Mouse (Mus musculus) lung, adult 2 months (tissue): ENCODE measurements around the gene Ltbp4. TPM values are rescaled to one million over a fixed set of nuclear protein-coding genes. Genes with fewer than 3 reads are reported as not detected.

Experiments
- DNase-seq: peaks from one replicate; pipeline ENCODE4 v3.0.0; 2022
- H3K4me1 ChIP-seq: fragments of 200-500 bp; 2 replicates; pipeline ENCODE4 v1.6.1; 2011; ENCODE audit warnings: low read length; ENCODE audit not compliant: control insufficient read depth, insufficient read depth
- H3K4me3 ChIP-seq: fragments of 200-500 bp; replicated peaks from 2 replicates; pipeline ENCODE3; 2011; ENCODE audit warnings: low read depth, mild to moderate bottlenecking, control low read depth, low read length; ENCODE audit errors: extremely low read depth
- CTCF ChIP-seq: fragments of 200-500 bp; IDR thresholded peaks from 2 replicates; pipeline ENCODE4 v1.5.1; 2011; ENCODE audit warnings: mild to moderate bottlenecking, low read length, control low read depth; ENCODE audit not compliant: insufficient read depth
- POLR2A ChIP-seq: fragments of 200-500 bp; IDR thresholded peaks from 2 replicates; pipeline ENCODE4 v1.6.1; 2011; ENCODE audit warnings: low read depth, mild to moderate bottlenecking, control low read depth, low read length, borderline replicate concordance; ENCODE audit errors: extremely low read depth
- WGBS: fragments of 180-500 bp; shearing (Covaris S2); methylation state at CpG from one replicate; pipeline ENCODE4 v1.1.7; 2018; 5-methylcytosine and 5-hydroxymethylcytosine counted together
- polyA plus RNA-seq: library from polyadenylated mRNA; depleted of rRNA; stranded (reverse); fragments of >200 nt; gene quantifications from 2 replicates; pipeline ENCODE4 v1.2.3, GENCODE M21; 2012

Ltbp4 gene
- polyA plus RNA-seq, 1 experiment: 496 TPM

GRCm38 (mm10) chr7:27369111-27369510, 31.6 kb upstream of the Ltbp4 start:
- WGBS: 78% methylated on average over 19 of the region's 19 CpGs

GRCm38 (mm10) chr7:27367976-27368375, 30.5 kb upstream of the Ltbp4 start:
- H3K4me1 ChIP-seq: no peaks in the 10 kb centered on the region
- no peak overlapping the region for H3K4me3 ChIP-seq
- DNase-seq: no peak
- WGBS: 15% methylated on average over 11 of the region's 11 CpGs
- TF ChIP-seq POLR2A: no peak
- TF ChIP-seq CTCF: no peak

More at GRCm38 (mm10) chr7:27369111-27369510, 31.6 kb upstream of the Ltbp4 start:
- TF ChIP-seq POLR2A: no peak
- no peak for TF ChIP-seq CTCF
- DNase-seq: no peak
- Histone ChIP-seq H3K4me3 (no peak overlapping the region), H3K4me1 (no peaks in the 10 kb centered on the region)

GRCm38 (mm10) chr7:27366082-27366844, 28.8 kb upstream of the Ltbp4 start:
- Histone ChIP-seq H3K4me1 (no peaks in the 10 kb centered on the region), H3K4me3 (no peak overlapping the region)
- TF ChIP-seq POLR2A (no peak), CTCF (no peak)
- 29% methylated on average over 21 of the region's 21 CpGs for WGBS
- DNase-seq: no peak

- DNase-seq: no peak
- TF ChIP-seq POLR2A: no peak
- no peak for TF ChIP-seq CTCF
- H3K4me3 ChIP-seq: no peak overlapping the region
- 9% methylated on average over 29 of the region's 29 CpGs for WGBS
- no peaks in the 10 kb centered on the region for H3K4me1 ChIP-seq
Observed at GRCm38 (mm10) chr7:27364379-27364778, 26.9 kb upstream of the Ltbp4 start.

GRCm38 (mm10) chr7:27361283-27361946, 23.9 kb upstream of the Ltbp4 start:
- peaks cover 2% of the 10 kb centered on the region for H3K4me1 ChIP-seq
- TF ChIP-seq CTCF (no peak), POLR2A (no peak)
- DNase-seq: peak; percentile 98
- peak overlapping the region; percentile 38 for H3K4me3 ChIP-seq
- under 1% methylated on average over 52 of the region's 52 CpGs for WGBS

GRCm38 (mm10) chr7:27360749-27361148, 23.3 kb upstream of the Ltbp4 start:
- no peak for DNase-seq
- peaks cover 2% of the 10 kb centered on the region for H3K4me1 ChIP-seq
- WGBS: 48% methylated on average over 6 of the region's 6 CpGs
- TF ChIP-seq CTCF: no peak
- no peak for TF ChIP-seq POLR2A
- H3K4me3 ChIP-seq: no peak overlapping the region

GRCm38 (mm10) chr7:27359706-27360358, 22.3 kb upstream of the Ltbp4 start:
- no peak for DNase-seq
- H3K4me1 ChIP-seq: peaks cover 2% of the 10 kb centered on the region
- no peak overlapping the region for H3K4me3 ChIP-seq
- 84% methylated on average over 9 of the region's 9 CpGs for WGBS
- TF ChIP-seq CTCF (no peak), POLR2A (no peak)

- WGBS: 67% methylated on average over 2 of the region's 2 CpGs
- no peak for TF ChIP-seq CTCF
Observed at GRCm38 (mm10) chr7:27359162-27359561, 21.7 kb upstream of the Ltbp4 start.

GRCm38 (mm10) chr7:27357595-27357978, 20.1 kb upstream of the Ltbp4 start:
- Histone ChIP-seq H3K4me3 (no peak overlapping the region), H3K4me1 (peaks cover 2% of the 10 kb centered on the region)
- WGBS: 14% methylated on average over 3 of the region's 3 CpGs
- no peak for DNase-seq
- no peak for TF ChIP-seq CTCF
- no peak for TF ChIP-seq POLR2A

More at GRCm38 (mm10) chr7:27359162-27359561, 21.7 kb upstream of the Ltbp4 start:
- H3K4me3 ChIP-seq: no peak overlapping the region
- DNase-seq: no peak
- H3K4me1 ChIP-seq: peaks cover 2% of the 10 kb centered on the region
